Mouse (Mus musculus): Measurements from ENCODE around the gene Saa3.

DNA sequence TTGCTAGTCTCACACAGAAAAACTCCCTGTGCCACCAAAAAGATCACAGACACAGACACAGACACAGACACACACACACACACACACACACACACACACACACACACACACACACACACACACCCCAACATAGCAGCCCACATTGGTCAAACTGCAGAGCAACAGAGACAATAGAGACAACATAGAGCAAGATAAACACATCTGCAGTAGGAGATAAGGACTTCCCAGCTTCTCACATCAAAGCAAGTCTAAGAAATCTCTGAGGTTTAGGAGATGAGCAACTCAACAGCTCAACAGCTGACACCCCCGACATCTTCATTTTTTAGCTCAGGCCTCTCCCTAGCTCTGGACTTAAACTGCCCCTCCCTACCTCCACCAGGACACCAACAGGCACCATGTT, 18.7 kb downstream of the Saa3 start:
- no peak for TF ChIP-seq HCFC1 (IDR thresholded peaks at IDR 0.05; ENCODE audit: borderline replicate concordance, insufficient read depth, low read length)
- no peak for TF ChIP-seq ZNF384 (IDR thresholded peaks at IDR 0.05; ENCODE audit: low read depth, low read length)
- no peak for TF ChIP-seq CHD2 (IDR thresholded peaks at IDR 0.05; ENCODE audit: low read depth, low read length)
- TF ChIP-seq ZC3H11A (IDR thresholded peaks at IDR 0.05; ENCODE audit: borderline replicate concordance, low read depth, low read length) = no peak
- no peak for TF ChIP-seq MAFK (IDR thresholded peaks at IDR 0.05; ENCODE audit: insufficient read depth, low read depth, low read length)

All from ES-E14 (cell line).